Mouse (Mus musculus): Measurements from ENCODE around the gene Myrf. TPM values are rescaled to one million over a fixed set of nuclear protein-coding genes. Genes with fewer than 3 reads are reported as not detected.

Gene Myrf
- 5.1 and 5.9 TPM in 2 replicates for total RNA-seq (2014; rRNA removed)
- polyA plus RNA-seq (2015; fragmentation: Nextera tagmentation; extraction: Ambion mirVana) = 1.7 and 2.0 TPM in 2 replicates

DNA sequence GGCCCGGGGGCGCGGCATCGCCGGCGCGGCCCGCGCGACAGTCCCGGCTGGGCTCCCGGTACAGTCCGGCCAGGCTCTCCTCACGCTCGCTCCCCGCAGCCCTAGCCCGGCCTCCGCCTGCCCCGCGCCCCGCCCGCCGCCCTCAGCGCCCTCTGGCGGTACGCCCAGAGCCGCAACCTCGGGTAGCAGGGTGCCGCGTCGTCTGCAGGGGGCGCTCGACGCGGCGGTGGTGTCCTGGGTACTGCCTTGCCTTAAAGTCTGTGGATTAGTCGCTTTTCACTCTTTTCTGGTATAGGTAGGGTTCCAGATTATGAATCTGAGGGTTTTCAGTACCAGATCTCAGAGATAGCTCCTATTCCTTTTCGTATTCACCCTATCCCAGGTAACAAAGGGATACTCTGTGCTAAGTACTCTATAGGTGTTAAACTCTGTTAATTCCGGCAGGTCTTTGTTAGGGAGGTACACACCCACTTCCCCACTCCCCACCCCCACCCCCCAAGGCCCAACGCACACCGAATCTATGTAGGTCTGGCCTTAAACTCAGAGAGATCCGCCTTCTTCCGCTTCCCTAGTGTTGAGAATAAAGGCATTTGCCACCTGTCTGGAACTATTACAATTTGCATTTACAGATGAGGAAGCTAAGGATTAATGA lies at the start of gene Myrf:
TSS of gene Myrf (minus strand) at position 95 of the 652 bp plus-strand sequence.
- WGBS = 10% methylated on average over 43 of the region's 43 CpGs
- no peaks in the 10 kb centered on the region for H3K27me3 ChIP-seq (ENCODE audit: insufficient read depth, low read length)
- peak within 1 kb of the TSS; percentile 38 for H3K4me3 ChIP-seq (ENCODE audit: low read length)
- ATAC-seq (peak; percentile 80), DNase-seq (ENCODE audit: low spot score) (peak; percentile 82)
- peak within 1 kb of the TSS; percentile 43 for H3K9ac ChIP-seq (replicated peaks; ENCODE audit: low read length)
- no peaks in the 10 kb centered on the region for H3K9me3 ChIP-seq (ENCODE audit: low read length)
- TF ChIP-seq CTCF (IDR thresholded peaks at IDR 0.05; ENCODE audit: low read depth) = peak; percentile 73
- H3K27ac ChIP-seq = no peak within 1 kb of the TSS
- peak within 1 kb of the TSS; percentile 69 for H3K4me2 ChIP-seq (ENCODE audit: low read depth, low read length)
- 0 out of 2 replicates have a peak, but pooled peaks cover 5% of the 10 kb centered on the region for H3K4me1 ChIP-seq (ENCODE audit: insufficient read depth, low read length)
- no peaks in the 10 kb centered on the region for H3K36me3 ChIP-seq (ENCODE audit: insufficient read depth, low read length)

- 79% methylated on average over 4 of the region's 4 CpGs for WGBS
- Histone ChIP-seq H3K27me3 (ENCODE audit: insufficient read depth, low read length) (no peaks in the 10 kb centered on the region), H3K27ac (peak overlapping the region; percentile 41; the same call in 1 of the 2 replicates), H3K9me3 (ENCODE audit: low read length) (no peaks in the 10 kb centered on the region), H3K4me3 (ENCODE audit: low read length) (no peak overlapping the region), H3K9ac (replicated peaks; ENCODE audit: low read length) (no peak overlapping the region), H3K4me1 (ENCODE audit: insufficient read depth, low read length) (peaks cover 7% of the 10 kb centered on the region; the same call in 1 of the 2 replicates), H3K36me3 (ENCODE audit: insufficient read depth, low read length) (no peaks in the 10 kb centered on the region), H3K4me2 (ENCODE audit: low read depth, low read length) (no peak overlapping the region)
- ATAC-seq (no peak), DNase-seq (ENCODE audit: low spot score) (no peak)
- TF ChIP-seq CTCF (IDR thresholded peaks at IDR 0.05; ENCODE audit: low read depth) = no peak
Observed at GRCm38 (mm10) chr19:10289609-10290150, 49.1 kb upstream of the Myrf start.

DNA sequence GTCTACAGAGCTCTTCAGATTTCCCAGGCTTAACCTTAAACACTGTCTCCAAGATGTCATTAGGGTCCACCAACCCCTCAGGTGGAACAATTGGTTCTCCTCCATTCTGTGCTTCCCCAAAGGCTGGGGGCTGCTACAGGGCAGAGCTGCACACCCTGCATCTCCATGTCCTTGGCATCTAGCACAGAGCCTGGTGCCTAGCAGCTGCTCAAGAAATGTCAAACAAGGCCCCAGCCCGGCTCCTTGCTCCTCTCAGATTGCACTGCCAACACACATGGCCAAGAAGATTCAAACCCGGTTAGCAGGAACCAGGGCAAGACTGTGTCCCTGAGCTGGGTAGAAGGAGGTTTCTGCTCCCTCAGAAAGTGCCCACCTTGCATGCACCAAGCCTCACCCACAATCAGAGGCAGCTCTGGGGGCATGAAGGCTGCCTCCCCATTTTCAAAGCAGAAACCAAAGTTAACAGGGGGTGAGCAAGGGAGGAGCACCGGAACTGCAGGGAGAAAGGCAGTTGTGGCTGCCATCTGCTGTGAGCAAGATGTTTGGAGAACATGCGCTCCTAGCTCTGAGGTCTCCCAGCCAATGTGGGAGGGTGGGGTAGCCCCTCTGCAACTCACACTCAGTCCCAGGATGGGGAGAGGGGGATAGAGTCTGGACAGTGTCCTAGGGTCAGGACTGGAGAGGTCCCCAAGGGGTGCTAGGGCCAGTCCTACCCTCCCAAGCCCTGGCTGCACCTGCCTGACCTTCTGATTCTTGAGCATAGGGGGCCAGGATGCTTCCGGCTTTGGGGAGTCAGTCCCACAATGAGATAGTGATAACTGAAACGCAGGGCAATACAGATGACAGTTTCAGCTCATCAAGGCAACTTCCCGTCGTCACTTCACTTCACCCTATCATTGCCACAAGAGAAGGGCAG lies 47.8 kb upstream of the Myrf start:
- Histone ChIP-seq H3K4me1 (ENCODE audit: insufficient read depth, low read length) (0 out of 2 replicates have a peak, but pooled peaks cover 3% of the 10 kb centered on the region), H3K9ac (replicated peaks; ENCODE audit: low read length) (no peak overlapping the region), H3K4me2 (ENCODE audit: low read depth, low read length) (no peak overlapping the region), H3K27me3 (ENCODE audit: insufficient read depth, low read length) (no peaks in the 10 kb centered on the region), H3K36me3 (ENCODE audit: insufficient read depth, low read length) (no peaks in the 10 kb centered on the region), H3K4me3 (ENCODE audit: low read length) (no peak overlapping the region), H3K9me3 (ENCODE audit: low read length) (no peaks in the 10 kb centered on the region), H3K27ac (no peak overlapping the region)
- TF ChIP-seq CTCF (IDR thresholded peaks at IDR 0.05; ENCODE audit: low read depth) = no peak
- DNase-seq (ENCODE audit: low spot score) (no peak), ATAC-seq (no peak)
- 78% methylated on average over 8 of the region's 8 CpGs for WGBS

- no peak for TF ChIP-seq CTCF (IDR thresholded peaks at IDR 0.05; ENCODE audit: low read depth)
- no peaks in the 10 kb centered on the region for H3K9me3 ChIP-seq (ENCODE audit: low read length)
- no peak overlapping the region for H3K4me3 ChIP-seq (ENCODE audit: low read length)
- H3K4me2 ChIP-seq (ENCODE audit: low read depth, low read length) = no peak overlapping the region
- WGBS = 78% methylated on average over 10 of the region's 10 CpGs
- H3K9ac ChIP-seq (replicated peaks; ENCODE audit: low read length) = no peak overlapping the region
- H3K36me3 ChIP-seq (ENCODE audit: insufficient read depth, low read length) = no peaks in the 10 kb centered on the region
- ATAC-seq (no peak), DNase-seq (ENCODE audit: low spot score) (no peak)
- H3K27me3 ChIP-seq (ENCODE audit: insufficient read depth, low read length) = no peaks in the 10 kb centered on the region
- 0 out of 2 replicates have a peak, but pooled peaks cover 3% of the 10 kb centered on the region for H3K4me1 ChIP-seq (ENCODE audit: insufficient read depth, low read length)
- no peak overlapping the region for H3K27ac ChIP-seq
Observed at GRCm38 (mm10) chr19:10286458-10286872, 45.9 kb upstream of the Myrf start.

DNA sequence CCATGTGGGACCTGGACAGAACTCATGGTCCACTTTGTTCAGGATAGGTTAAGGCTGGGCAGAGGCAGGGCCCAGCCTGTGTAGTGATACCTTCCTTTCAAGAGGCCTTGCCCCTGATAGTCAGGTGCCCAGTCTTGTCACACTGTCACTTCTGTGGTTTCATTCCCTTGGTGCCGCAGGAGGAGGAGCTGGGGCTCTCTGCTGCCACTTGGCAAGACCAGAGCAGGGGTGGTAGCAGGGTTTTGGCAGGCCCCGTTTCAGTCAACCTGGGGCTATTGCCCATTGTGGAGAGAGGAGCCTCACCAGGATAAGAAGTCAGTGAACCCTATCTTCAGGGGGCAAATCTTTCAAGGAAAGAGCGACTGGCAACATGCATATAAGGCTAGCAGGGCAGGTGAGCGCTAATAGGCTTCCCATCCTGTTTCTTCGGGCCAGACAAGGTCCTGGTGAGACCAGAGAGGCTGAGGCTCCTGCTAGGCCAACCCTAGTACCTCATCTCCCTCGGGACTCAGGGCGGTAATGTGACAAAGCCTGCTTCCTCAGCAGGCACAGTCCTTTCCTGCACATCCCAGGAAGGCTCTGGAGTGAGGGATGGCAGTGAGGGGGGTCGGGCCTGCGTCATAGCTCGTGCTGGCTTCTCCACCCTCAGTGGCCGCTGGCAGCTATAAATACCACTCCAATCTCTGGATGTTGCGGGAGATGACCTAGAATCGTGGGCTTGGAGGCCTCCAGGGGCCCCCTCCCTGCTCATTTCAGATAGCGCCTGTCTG lies 40.4 kb upstream of the Myrf start:
- H3K4me1 ChIP-seq (ENCODE audit: insufficient read depth, low read length) = peaks cover 18% of the 10 kb centered on the region
- no peak for TF ChIP-seq CTCF (IDR thresholded peaks at IDR 0.05; ENCODE audit: low read depth)
- H3K4me3 ChIP-seq (ENCODE audit: low read length) = no peak overlapping the region
- no peaks in the 10 kb centered on the region for H3K36me3 ChIP-seq (ENCODE audit: insufficient read depth, low read length)
- DNase-seq (ENCODE audit: low spot score) (no peak), ATAC-seq (no peak)
- H3K4me2 ChIP-seq (ENCODE audit: low read depth, low read length) = no peak overlapping the region
- H3K9ac ChIP-seq (replicated peaks; ENCODE audit: low read length) = 0 out of 2 replicates have a peak overlapping the region, but pooled peaks have one; percentile 17
- WGBS = 69% methylated on average over 14 of the region's 14 CpGs
- H3K9me3 ChIP-seq (ENCODE audit: low read length) = no peaks in the 10 kb centered on the region
- no peak overlapping the region for H3K27ac ChIP-seq
- H3K27me3 ChIP-seq (ENCODE audit: insufficient read depth, low read length) = no peaks in the 10 kb centered on the region

DNA sequence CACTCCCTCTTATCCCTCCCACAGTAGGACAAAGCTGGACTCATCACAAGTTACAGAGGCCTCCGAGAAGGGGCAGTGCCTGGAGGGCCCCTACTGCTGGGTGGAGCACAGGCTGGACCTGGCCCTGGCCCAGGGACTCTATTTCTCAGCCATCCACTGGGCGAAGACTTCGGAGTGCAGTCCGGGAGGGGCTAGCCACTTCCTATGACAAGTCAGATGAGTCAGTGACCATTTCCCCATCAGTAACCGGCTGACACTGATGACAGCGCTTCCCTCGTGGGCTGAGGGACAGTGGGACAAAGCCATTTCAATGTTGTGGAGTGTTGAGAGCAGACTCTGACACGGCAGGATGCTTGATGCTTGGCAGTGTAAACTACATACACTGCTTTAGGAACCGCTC lies 39.1 kb upstream of the Myrf start:
- no peaks in the 10 kb centered on the region for H3K27me3 ChIP-seq (ENCODE audit: insufficient read depth, low read length)
- no peak overlapping the region for H3K4me2 ChIP-seq (ENCODE audit: low read depth, low read length)
- 74% methylated on average over 9 of the region's 9 CpGs for WGBS
- no peaks in the 10 kb centered on the region for H3K36me3 ChIP-seq (ENCODE audit: insufficient read depth, low read length)
- no peak overlapping the region for H3K9ac ChIP-seq (replicated peaks; ENCODE audit: low read length)
- H3K4me3 ChIP-seq (ENCODE audit: low read length) = no peak overlapping the region
- ATAC-seq (no peak), DNase-seq (ENCODE audit: low spot score) (no peak)
- TF ChIP-seq CTCF (IDR thresholded peaks at IDR 0.05; ENCODE audit: low read depth) = no peak
- H3K27ac ChIP-seq = no peak overlapping the region
- H3K9me3 ChIP-seq (ENCODE audit: low read length) = no peaks in the 10 kb centered on the region
- H3K4me1 ChIP-seq (ENCODE audit: insufficient read depth, low read length) = peaks cover 18% of the 10 kb centered on the region
